Mouse (Mus musculus) lung, postnatal 0 days (tissue): Measurements from ENCODE around the gene Ndufb4. TPM values are rescaled to one million over a fixed set of nuclear protein-coding genes. Genes with fewer than 3 reads are reported as not detected.
A peak's percentile ranks its signal among the peaks of the same experiment; 100 is the strongest.

Experiments
- ATAC-seq: fragments of 200-750 bp; cut with Nextera tagmentation; 2 replicates; pipeline ENCODE4 v1.8.0; 2017; ENCODE audit warnings: moderate library complexity
- DNase-seq: peaks from one replicate; pipeline ENCODE4 v3.0.0-alpha.2; 2016; ENCODE audit warnings: low spot score
- H3K27ac ChIP-seq: fragments of 300-500 bp; sonication (generic); 2 replicates; pipeline ENCODE4 v1.5.1; 2014; ENCODE audit warnings: antibody characterized with exemption, mild to moderate bottlenecking, low read length, mixed read lengths
- H3K27me3 ChIP-seq: fragments of 300-500 bp; sonication (generic); replicated peaks from 2 replicates; pipeline ENCODE4 v1.6.1; 2014; ENCODE audit warnings: low read length, mixed read lengths; ENCODE audit not compliant: insufficient read depth
- H3K36me3 ChIP-seq: fragments of 300-500 bp; sonication (generic); 2 replicates; pipeline ENCODE4 v1.6.1; 2014; ENCODE audit warnings: low read length, mixed read lengths; ENCODE audit not compliant: insufficient read depth
- H3K4me1 ChIP-seq: fragments of 300-500 bp; sonication (generic); 2 replicates; pipeline ENCODE4 v1.6.1; 2014; ENCODE audit warnings: antibody characterized with exemption, low read depth, low read length, mixed read lengths; ENCODE audit not compliant: insufficient read depth
- H3K4me2 ChIP-seq: fragments of 300-500 bp; sonication (generic); replicated peaks from 2 replicates; pipeline ENCODE4 v1.6.1; 2014; ENCODE audit warnings: low read depth, mild to moderate bottlenecking, low read length, moderate library complexity, mixed read lengths
- H3K4me3 ChIP-seq: fragments of 300-500 bp; sonication (generic); 2 replicates; pipeline ENCODE4 v1.5.1; 2014; ENCODE audit warnings: low read depth, low read length
- H3K9ac ChIP-seq: fragments of 300-500 bp; sonication (generic); replicated peaks from 2 replicates; pipeline ENCODE4 v1.6.1; 2014; ENCODE audit warnings: low read depth, mild to moderate bottlenecking
- H3K9me3 ChIP-seq: fragments of 300-500 bp; sonication (generic); 2 replicates; pipeline ENCODE4 v1.6.1; 2016; ENCODE audit warnings: low read length, mixed read lengths
- CTCF ChIP-seq: IDR thresholded peaks from 2 replicates; pipeline ENCODE4 v1.5.1; 2016; ENCODE audit warnings: antibody characterized with exemption, mild to moderate bottlenecking
- EP300 ChIP-seq: IDR thresholded peaks from 2 replicates; pipeline ENCODE4 v1.6.1; 2016; ENCODE audit warnings: antibody characterized with exemption, mild to moderate bottlenecking, control low read depth
- WGBS: fragments of 180-500 bp; shearing (Covaris S2); extraction: QIAGEN DNeasy Blood & Tissue Kit; methylation state at CpG from one replicate; pipeline ENCODE4 v1.1.7; 2014; 5-methylcytosine and 5-hydroxymethylcytosine counted together
- polyA plus RNA-seq: library from polyadenylated mRNA; unstranded; fragments of >200 nt; fragmentation: Nextera tagmentation; extraction: Ambion mirVana; gene quantifications from 2 replicates; pipeline ENCODE4 v1.2.1, GENCODE M21; 2015

The Ndufb4 gene
- polyA plus RNA-seq, 1 experiment from 2014 or later = 70.3 TPM

DNA sequence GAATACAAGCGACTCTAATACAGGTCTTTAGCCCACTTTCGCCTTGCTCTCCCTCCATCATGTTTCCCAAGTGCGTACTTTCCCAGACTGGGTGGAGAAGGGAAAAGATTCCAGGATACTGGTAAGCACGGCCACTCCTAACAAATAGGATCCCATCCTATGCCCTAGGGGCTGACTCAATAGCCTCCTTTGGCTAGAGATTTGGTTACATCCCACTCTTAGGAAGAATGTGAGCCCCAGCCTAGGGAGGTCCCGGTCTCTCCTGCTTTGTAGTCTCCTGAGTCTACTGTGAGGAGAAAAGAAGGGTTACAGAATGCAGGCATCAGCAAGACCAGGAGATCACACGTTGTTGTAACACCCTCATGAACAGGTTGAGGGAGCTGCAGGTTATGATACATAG lies 36.2 kb upstream of the Ndufb4 start:
- Histone ChIP-seq H3K9me3 (no peaks in the 10 kb centered on the region), H3K4me2 (no peak overlapping the region), H3K27me3 (no peaks in the 10 kb centered on the region), H3K36me3 (no peaks in the 10 kb centered on the region), H3K9ac (no peak overlapping the region), H3K27ac (no peak overlapping the region), H3K4me3 (no peak overlapping the region), H3K4me1 (no peaks in the 10 kb centered on the region; the same call in 1 of the 2 replicates)
- DNase-seq = no peak
- ATAC-seq = no peak
- WGBS = 63% methylated on average over 6 of the region's 6 CpGs
- TF ChIP-seq EP300 (no peak), CTCF (peak; percentile 1; the same call in 1 of the 2 replicates)

GRCm38 (mm10) chr16:37689934-37690333 lies 35.7 kb upstream of the Ndufb4 start:
- peak; percentile 50 for ATAC-seq
- Histone ChIP-seq H3K4me2 (no peak overlapping the region), H3K27ac (no peak overlapping the region), H3K9ac (no peak overlapping the region), H3K4me1 (no peaks in the 10 kb centered on the region; the same call in 1 of the 2 replicates), H3K4me3 (no peak overlapping the region), H3K9me3 (no peaks in the 10 kb centered on the region), H3K36me3 (no peaks in the 10 kb centered on the region), H3K27me3 (no peaks in the 10 kb centered on the region)
- TF ChIP-seq EP300 (no peak), CTCF (no peak)
- DNase-seq = peak; percentile 41
- 24% methylated on average over 10 of the region's 10 CpGs for WGBS

DNA sequence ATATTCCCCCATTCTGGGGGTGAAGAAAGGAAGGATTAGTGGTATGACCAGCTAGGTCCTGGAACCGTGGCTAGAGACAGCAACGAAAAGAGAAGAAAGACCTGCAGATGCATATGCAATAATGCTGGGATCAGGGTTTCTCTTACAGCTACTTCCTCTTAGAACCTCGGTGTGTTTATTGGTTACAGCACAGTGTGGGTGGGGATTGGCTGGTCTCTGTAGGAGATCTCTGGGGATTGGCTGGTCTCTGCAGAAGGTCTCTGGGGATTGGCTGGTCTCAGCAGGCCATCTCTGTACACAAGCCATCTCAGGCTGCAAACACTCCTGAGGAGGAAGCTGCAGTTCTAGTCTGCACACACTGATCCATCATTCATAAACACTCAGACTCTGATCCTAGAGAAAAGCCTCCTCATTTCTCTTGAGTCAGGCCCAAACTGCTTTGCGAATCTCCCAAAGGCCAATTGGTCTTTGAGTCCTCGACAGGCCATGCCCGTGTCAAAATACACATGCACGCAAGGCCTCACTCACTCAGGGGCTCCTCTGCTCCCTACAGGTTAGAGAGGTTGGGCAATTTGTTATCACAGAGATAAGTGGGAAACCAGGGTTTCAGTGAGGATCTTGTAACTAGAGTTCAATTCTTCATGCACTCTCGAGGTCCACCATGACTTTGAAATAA lies 35.1 kb upstream of the Ndufb4 start:
- Histone ChIP-seq H3K27ac (no peak overlapping the region), H3K9ac (no peak overlapping the region), H3K4me1 (no peaks in the 10 kb centered on the region; the same call in 1 of the 2 replicates), H3K27me3 (no peaks in the 10 kb centered on the region), H3K4me3 (no peak overlapping the region), H3K36me3 (no peaks in the 10 kb centered on the region), H3K9me3 (no peaks in the 10 kb centered on the region), H3K4me2 (no peak overlapping the region)
- ATAC-seq (peak; percentile 40), DNase-seq (peak; percentile 27)
- WGBS = 49% methylated on average over 8 of the region's 8 CpGs
- no peak for TF ChIP-seq CTCF
- no peak for TF ChIP-seq EP300

DNA sequence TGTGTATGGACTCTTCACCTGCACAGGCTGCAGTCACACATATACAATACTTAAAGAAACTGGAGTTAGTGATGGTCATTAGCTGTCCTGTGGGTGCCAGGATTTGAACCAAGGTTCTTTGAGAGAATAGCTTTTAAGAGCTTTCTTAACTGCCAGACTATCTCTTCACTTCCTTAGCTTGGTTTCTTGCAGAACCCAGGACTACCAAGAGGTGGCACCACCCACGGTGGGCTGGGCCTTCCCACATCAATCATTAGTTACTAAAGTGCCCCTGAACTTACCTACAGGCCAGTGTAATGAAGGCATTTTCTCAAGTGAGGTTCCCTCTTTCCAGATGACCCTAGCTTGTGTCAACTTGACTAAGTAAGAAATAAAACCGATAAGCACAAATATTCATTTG lies 33.9 kb upstream of the Ndufb4 start:
- no peak overlapping the region for H3K4me3 ChIP-seq
- DNase-seq (no peak), ATAC-seq (no peak)
- no peaks in the 10 kb centered on the region for H3K36me3 ChIP-seq
- H3K27ac ChIP-seq = no peak overlapping the region
- no peak overlapping the region for H3K9ac ChIP-seq
- TF ChIP-seq CTCF = peak; percentile 48
- no peak for TF ChIP-seq EP300
- WGBS = 62% methylated on average over 2 of the region's 2 CpGs
- no peaks in the 10 kb centered on the region for H3K27me3 ChIP-seq
- H3K4me2 ChIP-seq = no peak overlapping the region
- H3K4me1 ChIP-seq = no peaks in the 10 kb centered on the region; the same call in none of the 2 replicates
- no peaks in the 10 kb centered on the region for H3K9me3 ChIP-seq

DNA sequence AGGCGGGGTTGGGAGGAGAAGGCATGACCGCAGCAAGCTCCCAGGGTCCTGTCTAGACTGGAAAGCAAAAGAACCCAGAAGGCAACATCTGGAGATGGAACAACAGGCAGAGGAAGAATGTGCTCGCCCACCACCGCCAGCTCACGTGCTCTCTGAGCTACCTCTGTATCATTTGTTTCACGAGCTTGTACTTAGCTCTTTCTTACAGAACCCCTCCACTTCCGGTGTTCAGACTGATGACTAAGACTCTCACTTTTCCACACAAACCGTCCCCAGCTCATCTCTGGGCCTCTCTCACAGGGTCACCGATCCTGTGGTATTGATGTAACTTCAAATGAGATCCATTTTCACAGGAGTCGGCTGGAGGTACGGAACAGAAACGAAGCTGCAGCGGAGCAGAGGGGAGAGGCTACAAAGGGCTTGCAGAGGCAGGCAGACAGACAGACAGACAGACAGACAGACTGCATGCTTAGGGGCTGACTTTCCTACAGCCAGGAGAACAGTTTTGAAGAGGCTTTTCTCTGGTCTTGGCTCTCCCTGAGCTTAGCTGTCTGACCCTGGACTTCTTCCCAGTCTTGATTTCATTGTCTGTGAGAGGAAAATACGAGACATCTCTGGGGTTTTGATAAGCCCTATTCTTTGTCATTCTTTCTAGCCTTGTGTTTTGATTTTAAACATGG lies 33.2 kb upstream of the Ndufb4 start:
- Histone ChIP-seq H3K4me1 (no peaks in the 10 kb centered on the region; the same call in none of the 2 replicates), H3K9ac (no peak overlapping the region), H3K27ac (no peak overlapping the region), H3K9me3 (no peaks in the 10 kb centered on the region), H3K27me3 (no peaks in the 10 kb centered on the region), H3K4me2 (no peak overlapping the region), H3K4me3 (no peak overlapping the region), H3K36me3 (no peaks in the 10 kb centered on the region)
- DNase-seq = no peak
- no peak for ATAC-seq
- TF ChIP-seq CTCF = no peak
- TF ChIP-seq EP300 = no peak
- WGBS = 75% methylated on average over 14 of the region's 14 CpGs

- H3K27me3 ChIP-seq = no peaks in the 10 kb centered on the region
- no peak overlapping the region for H3K4me3 ChIP-seq
- no peak overlapping the region for H3K4me2 ChIP-seq
- H3K36me3 ChIP-seq = no peaks in the 10 kb centered on the region
- ATAC-seq (no peak), DNase-seq (no peak)
- TF ChIP-seq EP300 (no peak), CTCF (no peak)
- 68% methylated on average over 12 of the region's 12 CpGs for WGBS
- H3K27ac ChIP-seq = no peak overlapping the region
- no peak overlapping the region for H3K9ac ChIP-seq
- H3K4me1 ChIP-seq = no peaks in the 10 kb centered on the region; the same call in none of the 2 replicates
- H3K9me3 ChIP-seq = no peaks in the 10 kb centered on the region
Observed at GRCm38 (mm10) chr16:37686834-37687233, 32.6 kb upstream of the Ndufb4 start.
